Mouse (Mus musculus) cerebellum, adult 9-10 months (tissue): ENCODE measurements around the gene Olfr1185-ps1.
"Not testable (repeated sequence)": the region's sequence is repeated elsewhere in the genome, so short reads cannot be mapped to it uniquely, and the experiment has no call there.

Experiments used
- DNase-seq: peaks from one replicate; pipeline ENCODE4 v3.0.0; 2022

Olfr1185-ps1 gene

GRCm38 (mm10) chr2:88493020-88493419, at the start of gene Olfr1185-ps1:
Gene Olfr1185-ps1 (plus strand): TSS chr2:88493320.
- no peak for DNase-seq

- no peak for DNase-seq
These were observed 44.1 kb upstream of the Olfr1185-ps1 start, which contains the start of gene Gm13757 for GRCm38 (mm10) chr2:88449031-88449430. Gene Gm13757 (minus strand): TSS chr2:88449131.

DNA sequence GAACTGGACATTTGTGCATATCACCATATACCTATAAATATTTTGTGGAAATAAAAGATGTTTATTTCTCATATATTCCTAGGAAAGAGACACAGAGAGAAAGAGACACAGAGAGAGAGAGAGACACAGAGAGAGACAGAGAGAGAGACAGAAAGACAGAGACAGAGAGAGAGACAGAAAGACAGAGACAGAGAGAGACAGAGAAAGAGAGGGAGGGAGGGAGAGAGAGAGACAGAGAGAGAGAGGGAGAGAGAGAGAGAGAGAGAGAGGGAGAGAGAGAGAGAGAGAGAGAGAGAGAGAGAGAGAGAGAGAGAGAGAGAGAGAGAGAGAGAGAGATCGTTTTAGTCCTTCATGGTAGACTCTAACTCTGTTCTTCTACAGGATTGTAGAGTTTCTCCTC, 38.6 kb upstream of the Olfr1185-ps1 start, which contains the start of gene Olfr1183:
Olfr1183 (plus strand) TSS at position 301 of the 400 bp plus-strand sequence.
- DNase-seq: not testable (repeated sequence)

DNA sequence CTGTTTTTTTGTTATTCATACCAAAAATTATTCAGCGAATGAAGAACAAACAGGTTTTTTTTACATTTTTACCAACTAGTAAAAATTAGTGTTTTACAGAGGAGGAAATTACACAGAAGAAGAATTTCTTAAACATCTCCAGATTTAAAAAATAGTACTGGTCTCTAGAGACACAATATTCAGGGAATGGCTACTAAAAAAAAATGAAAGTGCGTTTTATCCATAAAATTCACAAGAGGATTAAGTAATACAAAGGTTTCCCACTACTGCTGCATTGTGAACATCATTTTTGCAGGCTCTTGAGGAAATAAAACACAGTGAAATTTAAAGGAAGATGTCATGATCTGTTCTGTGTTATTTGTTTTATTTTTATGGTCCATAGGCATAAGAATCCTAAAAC, 9.8 kb upstream of the Olfr1185-ps1 start, which contains the start of gene Olfr1184:
Olfr1184 (plus strand) TSS at position 301 of the 400 bp plus-strand sequence.
- DNase-seq: no peak

DNA sequence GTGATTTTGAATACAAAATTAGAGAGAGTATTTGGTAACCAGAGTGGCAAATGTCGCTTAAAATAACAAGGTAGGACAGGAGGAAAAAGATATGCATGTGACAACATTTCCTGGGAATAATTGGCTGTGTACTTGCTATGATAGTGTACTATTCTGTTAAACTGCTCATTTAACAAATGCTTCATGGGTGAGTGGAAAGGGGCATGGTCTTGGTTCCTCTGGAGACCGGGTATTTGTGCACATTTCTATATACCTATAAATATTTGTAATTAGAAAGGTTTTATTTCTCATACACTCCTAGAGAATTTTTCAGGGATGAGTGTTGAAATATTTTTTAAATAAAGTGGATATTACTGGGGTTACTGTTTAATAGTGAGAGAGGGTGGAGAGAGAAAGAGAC, 25.1 kb downstream of the Olfr1185-ps1 start, which contains the start of gene Olfr1186:
Olfr1186 (plus strand) TSS at position 301 of the 400 bp plus-strand sequence.
- no peak for DNase-seq

GRCm38 (mm10) chr2:88525720-88526119, 32.6 kb downstream of the Olfr1185-ps1 start:
- no peak for DNase-seq
